Mouse (Mus musculus) hindbrain, postnatal 0 days (tissue): ENCODE measurements around the gene Hoxa1. TPM values are rescaled to one million over a fixed set of nuclear protein-coding genes. Genes with fewer than 3 reads are reported as not detected.

ENCODE experiments used
- ATAC-seq: fragments of 200-750 bp; cut with Nextera tagmentation; 2 replicates; pipeline ENCODE4 v1.8.0; 2017; ENCODE audit warnings: mild to moderate bottlenecking, moderate TSS enrichment, moderate library complexity
- DNase-seq: peaks from one replicate; pipeline ENCODE4 v3.0.0-alpha.2; 2015; ENCODE audit warnings: low spot score
- H3K27ac ChIP-seq: fragments of 300-500 bp; sonication (generic); 2 replicates; pipeline ENCODE4 v1.5.1; 2014; ENCODE audit warnings: mild to moderate bottlenecking
- H3K27me3 ChIP-seq: fragments of 300-500 bp; sonication (generic); 2 replicates; pipeline ENCODE4 v1.6.1; 2014; ENCODE audit warnings: low read length, mixed read lengths; ENCODE audit not compliant: insufficient read depth
- H3K36me3 ChIP-seq: fragments of 300-500 bp; sonication (generic); 2 replicates; pipeline ENCODE4 v1.6.1; 2014; ENCODE audit warnings: low read length, mixed read lengths; ENCODE audit not compliant: insufficient read depth
- H3K4me1 ChIP-seq: fragments of 300-500 bp; sonication (generic); 2 replicates; pipeline ENCODE4 v1.6.1; 2014; ENCODE audit warnings: antibody characterized with exemption, low read length, mixed read lengths; ENCODE audit not compliant: insufficient read depth
- H3K4me2 ChIP-seq: fragments of 300-500 bp; sonication (generic); 2 replicates; pipeline ENCODE4 v1.6.1; 2014; ENCODE audit warnings: low read depth, mild to moderate bottlenecking, low read length, moderate library complexity, mixed read lengths
- H3K4me3 ChIP-seq: fragments of 300-500 bp; sonication (generic); 2 replicates; pipeline ENCODE4 v1.5.1; 2014; ENCODE audit warnings: low read length
- H3K9ac ChIP-seq: fragments of 300-500 bp; sonication (generic); replicated peaks from 2 replicates; pipeline ENCODE4 v1.6.1; 2014; ENCODE audit warnings: mild to moderate bottlenecking, low read length, moderate library complexity, mixed read lengths
- H3K9me3 ChIP-seq: fragments of 300-500 bp; sonication (generic); 2 replicates; pipeline ENCODE4 v1.6.1; 2016; ENCODE audit warnings: low read length, mixed read lengths
- CTCF ChIP-seq: IDR thresholded peaks from 2 replicates; pipeline ENCODE4 v1.5.1; 2016; ENCODE audit warnings: antibody characterized with exemption, control low read depth, low read depth
- WGBS: fragments of 180-500 bp; shearing (Covaris S2); extraction: QIAGEN DNeasy Blood & Tissue Kit; methylation state at CpG from one replicate; pipeline ENCODE4 v1.1.7; 2014; 5-methylcytosine and 5-hydroxymethylcytosine counted together
- polyA plus RNA-seq: library from polyadenylated mRNA; unstranded; fragments of >200 nt; fragmentation: Nextera tagmentation; extraction: Ambion mirVana; gene quantifications from 2 replicates; pipeline ENCODE4 v1.2.1, GENCODE M21; 2015
- total RNA-seq: library from RNA; depleted of rRNA; stranded (reverse); fragments of >200 nt; gene quantifications from 2 replicates; pipeline ENCODE4 v1.2.3, GENCODE M21; 2014

Gene Hoxa1
- total and polyA plus RNA-seq, 2 experiments from 2014 or later: 1.1 to 3.7 TPM

GRCm38 (mm10) chr6:52183311-52184080, 25.4 kb upstream of the Hoxa1 start:
- 13% methylated on average over 10 of the region's 10 CpGs for WGBS
- TF ChIP-seq CTCF: no peak
- H3K27ac ChIP-seq: 0 out of 2 replicates have a peak overlapping the region, but pooled peaks have one; percentile 45
- no peak overlapping the region for H3K9ac ChIP-seq
- 0 out of 2 replicates have a peak overlapping the region, but pooled peaks have one; percentile 5 for H3K4me2 ChIP-seq
- DNase-seq (no peak), ATAC-seq (no peak)
- peaks cover 97% of the 10 kb centered on the region for H3K27me3 ChIP-seq
- no peak overlapping the region for H3K4me3 ChIP-seq
- H3K36me3 ChIP-seq: no peaks in the 10 kb centered on the region
- H3K9me3 ChIP-seq: no peaks in the 10 kb centered on the region
- H3K4me1 ChIP-seq: 0 out of 2 replicates have a peak, but pooled peaks cover 4% of the 10 kb centered on the region

DNA sequence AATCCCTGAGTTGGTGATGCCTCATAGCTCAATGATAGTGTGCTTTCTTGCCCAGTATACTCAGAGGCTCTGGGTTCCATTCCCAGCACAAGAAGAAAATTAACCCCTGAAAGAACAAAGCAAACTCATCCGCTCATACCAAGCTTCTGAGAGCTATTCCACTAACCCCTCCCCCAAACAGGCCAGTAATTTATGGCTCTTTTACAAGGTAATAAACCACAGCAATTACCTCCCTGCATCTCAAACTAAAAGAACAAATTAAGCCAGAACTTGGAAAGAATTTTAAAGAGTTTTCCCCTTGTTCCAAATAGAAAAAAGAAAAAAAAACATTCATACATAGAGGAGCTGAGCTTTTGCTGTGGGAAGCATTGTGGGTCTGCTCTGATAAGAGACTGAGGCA, 24.7 kb upstream of the Hoxa1 start:
- no peaks in the 10 kb centered on the region for H3K9me3 ChIP-seq
- no peak overlapping the region for H3K27ac ChIP-seq
- no peaks in the 10 kb centered on the region for H3K36me3 ChIP-seq
- H3K27me3 ChIP-seq: peaks cover 90% of the 10 kb centered on the region
- no peak overlapping the region for H3K4me3 ChIP-seq
- no peak for ATAC-seq
- H3K9ac ChIP-seq: no peak overlapping the region
- WGBS: 19% methylated on average over 1 of the region's 1 CpGs
- no peak for TF ChIP-seq CTCF
- H3K4me2 ChIP-seq: peak overlapping the region; percentile 5; the same call in 1 of the 2 replicates
- DNase-seq: no peak
- 0 out of 2 replicates have a peak, but pooled peaks cover 4% of the 10 kb centered on the region for H3K4me1 ChIP-seq

DNA sequence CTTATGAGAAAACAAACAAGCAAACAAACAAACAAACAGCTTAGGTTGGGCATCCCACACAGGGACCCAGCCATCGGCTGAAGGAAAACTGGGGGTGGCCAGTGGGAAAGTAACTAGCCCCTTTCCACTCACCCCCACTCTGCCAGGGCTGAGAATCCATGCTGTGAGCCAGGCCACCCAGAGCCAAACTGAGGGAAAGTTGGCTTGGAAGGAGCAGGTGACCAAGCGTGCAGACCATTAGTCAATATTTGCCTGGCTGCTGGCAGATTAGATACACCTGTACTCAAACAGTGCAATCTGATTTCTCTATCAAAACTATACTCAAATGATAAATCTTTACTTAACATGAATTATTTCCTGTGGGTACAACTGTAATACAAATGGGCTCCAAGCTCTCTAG, 23.9 kb upstream of the Hoxa1 start:
- Histone ChIP-seq H3K4me1 (0 out of 2 replicates have a peak, but pooled peaks cover 4% of the 10 kb centered on the region), H3K9me3 (no peaks in the 10 kb centered on the region), H3K27me3 (peaks cover 82% of the 10 kb centered on the region), H3K36me3 (no peaks in the 10 kb centered on the region), H3K4me3 (no peak overlapping the region), H3K9ac (no peak overlapping the region), H3K27ac (no peak overlapping the region), H3K4me2 (peak overlapping the region; percentile 5; the same call in 1 of the 2 replicates)
- WGBS: 25% methylated on average over 2 of the region's 2 CpGs
- no peak for ATAC-seq
- no peak for TF ChIP-seq CTCF
- DNase-seq: no peak

GRCm38 (mm10) chr6:52180726-52181125, 22.6 kb upstream of the Hoxa1 start:
- Histone ChIP-seq H3K9me3 (no peaks in the 10 kb centered on the region), H3K9ac (peak overlapping the region; percentile 60; the same call in 1 of the 2 replicates), H3K27me3 (peaks cover 80% of the 10 kb centered on the region), H3K36me3 (no peaks in the 10 kb centered on the region), H3K27ac (peak overlapping the region; percentile 92), H3K4me1 (0 out of 2 replicates have a peak, but pooled peaks cover 4% of the 10 kb centered on the region), H3K4me2 (peak overlapping the region; percentile 58), H3K4me3 (peak overlapping the region; percentile 41; the same call in 1 of the 2 replicates)
- ATAC-seq: no peak
- DNase-seq: no peak
- no peak for TF ChIP-seq CTCF
- 15% methylated on average over 3 of the region's 3 CpGs for WGBS

GRCm38 (mm10) chr6:52180213-52180710, 22.1 kb upstream of the Hoxa1 start:
- peak overlapping the region; percentile 41 for H3K4me3 ChIP-seq
- no peak for TF ChIP-seq CTCF
- no peaks in the 10 kb centered on the region for H3K9me3 ChIP-seq
- H3K4me1 ChIP-seq: 0 out of 2 replicates have a peak, but pooled peaks cover 4% of the 10 kb centered on the region
- H3K36me3 ChIP-seq: no peaks in the 10 kb centered on the region
- H3K4me2 ChIP-seq: peak overlapping the region; percentile 58
- DNase-seq (no peak), ATAC-seq (no peak)
- peak overlapping the region; percentile 60; the same call in 1 of the 2 replicates for H3K9ac ChIP-seq
- 6% methylated on average over 11 of the region's 11 CpGs for WGBS
- H3K27ac ChIP-seq: peak overlapping the region; percentile 92
- H3K27me3 ChIP-seq: peaks cover 78% of the 10 kb centered on the region

DNA sequence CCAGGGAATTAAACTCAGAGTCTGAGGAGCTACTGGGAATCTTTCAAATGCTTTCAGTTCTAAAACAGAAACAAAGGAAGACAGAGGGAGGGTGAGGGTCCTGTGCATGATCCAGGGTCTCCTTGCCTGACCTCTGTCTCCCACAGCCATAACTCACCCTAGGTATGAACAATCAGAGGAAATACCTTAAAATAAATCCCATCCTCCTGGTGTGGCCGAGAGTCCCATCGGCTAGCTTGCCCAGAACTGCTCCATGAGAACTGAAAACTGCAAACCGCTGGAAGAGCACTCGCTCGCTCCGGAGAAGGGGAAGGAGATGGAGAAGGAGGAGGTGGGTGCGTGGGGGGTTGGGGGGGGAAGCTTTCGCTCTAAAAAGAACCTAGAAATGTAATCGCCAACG, 21.6 kb upstream of the Hoxa1 start:
- no peak for TF ChIP-seq CTCF
- peaks cover 78% of the 10 kb centered on the region for H3K27me3 ChIP-seq
- 0 out of 2 replicates have a peak, but pooled peaks cover 3% of the 10 kb centered on the region for H3K4me1 ChIP-seq
- H3K4me2 ChIP-seq: peak overlapping the region; percentile 58
- ATAC-seq: no peak
- H3K36me3 ChIP-seq: no peaks in the 10 kb centered on the region
- WGBS: 1% methylated on average over 10 of the region's 10 CpGs
- peak overlapping the region; percentile 92 for H3K27ac ChIP-seq
- H3K9me3 ChIP-seq: no peaks in the 10 kb centered on the region
- peak overlapping the region; percentile 41 for H3K4me3 ChIP-seq
- no peak for DNase-seq
- peak overlapping the region; percentile 60 for H3K9ac ChIP-seq
